In the genomic region with DNA sequence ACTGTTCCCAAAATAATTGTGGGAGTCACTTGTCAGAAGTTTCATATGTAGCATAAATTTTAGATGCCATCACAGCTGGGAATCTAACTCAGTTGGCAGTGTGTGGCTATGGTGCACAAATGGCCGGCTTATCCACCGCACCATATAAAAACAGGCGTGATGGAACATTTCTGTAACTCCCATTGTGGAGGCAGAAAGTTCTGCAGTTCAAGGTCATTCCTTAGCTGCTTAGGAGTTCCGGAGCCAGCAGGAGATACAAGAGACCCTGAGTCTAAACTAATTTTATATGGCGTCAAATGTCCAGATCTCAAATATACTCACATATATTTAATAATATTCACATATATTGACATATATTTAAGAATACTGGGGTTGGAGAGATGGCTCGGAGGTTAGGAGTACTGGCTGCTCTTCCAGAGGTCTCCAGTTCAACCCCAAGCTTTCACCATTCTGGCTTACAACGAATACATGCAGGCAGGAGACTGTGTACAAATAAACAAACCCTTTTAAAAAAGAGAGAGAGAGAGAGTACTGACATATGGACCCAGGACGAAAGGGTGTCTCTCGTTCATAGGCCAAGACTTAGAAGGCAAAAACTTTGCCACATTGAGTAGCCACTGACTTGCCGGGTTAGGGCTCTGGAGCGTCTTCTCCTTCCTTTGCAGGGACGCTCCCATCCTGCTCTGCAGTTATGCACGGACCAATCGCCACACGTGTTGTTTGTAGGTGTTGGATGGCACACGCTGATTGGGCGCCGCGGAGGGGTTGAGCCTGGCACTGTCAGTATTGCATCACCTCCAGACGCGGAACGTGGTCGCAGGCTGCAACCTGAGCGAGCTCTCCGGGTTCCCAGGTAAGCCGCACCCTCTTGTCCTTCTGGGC, we compare ENCODE assay signal across 8 mouse cellular contexts. TPM values are rescaled to one million over a fixed set of nuclear protein-coding genes. Genes with fewer than 3 reads are reported as not detected.
DNase-seq lines count a peak whose midpoint lies in the region; ATAC-seq lines count a peak whose summit lies in the region.

A gene (plus strand): TSS at position 750 of the 882 bp plus-strand sequence.

- H3K9ac ChIP-seq in hindbrain, embryonic 11.5 days (ENCODE audit: low read depth, low read length), result peak within 1 kb of the TSS; percentile 86

- no peaks in the 10 kb centered on the region for H3K36me3 ChIP-seq in hindbrain, embryonic 11.5 days (ENCODE audit: control insufficient read depth, insufficient read depth, low read length)

- H3K4me1 ChIP-seq in hindbrain, embryonic 11.5 days (replicated peaks; ENCODE audit: control insufficient read depth, insufficient read depth, low read length), result no peaks in the 10 kb centered on the region

- DNase-seq in Muller cell, postnatal 12 days (ENCODE audit: inconsistent ontology term), result peak; percentile 96
- peak; percentile 99 for DNase-seq in cerebellum, adult 9-11 months
- peak; percentile 98 to 100 for DNase-seq in frontal cortex, adult 2 months (ENCODE audit: extremely low spot score in 1 of 2, low spot score in 1 of 2)
- peak; percentile 99 for DNase-seq in hindbrain, embryonic 11.5 days (ENCODE audit: low spot score)
- DNase-seq in layer of hippocampus, postnatal 10 days (ENCODE audit: low spot score in 2 of 2), result peak; percentile 99 to 100
- peak; percentile 99 for DNase-seq in lung, postnatal 10 days
- DNase-seq in ovary, postnatal 36 days (ENCODE audit: low spot score), result peak; percentile 97
- DNase-seq in thymus, postnatal 25 days, result peak; percentile 99

- peak; percentile 100 for ATAC-seq in hindbrain, embryonic 11.5 days (ENCODE audit: low FRiP score)

- 6% methylated on average over 26 of the region's 26 CpGs for WGBS in hindbrain, embryonic 11.5 days

- H3K4me3 ChIP-seq in hindbrain, embryonic 11.5 days (ENCODE audit: low read depth, low read length), result peak within 1 kb of the TSS; percentile 92

- peak within 1 kb of the TSS; percentile 90 for H3K4me2 ChIP-seq in hindbrain, embryonic 11.5 days (replicated peaks; ENCODE audit: low read depth, low read length)

- no peak within 1 kb of the TSS for H3K27ac ChIP-seq in hindbrain, embryonic 11.5 days (ENCODE audit: low read depth, low read length)

- no peaks in the 10 kb centered on the region for H3K9me3 ChIP-seq in hindbrain, embryonic 11.5 days (ENCODE audit: control insufficient read depth, low read length)

- H3K27me3 ChIP-seq in hindbrain, embryonic 11.5 days (ENCODE audit: control insufficient read depth, insufficient read depth, low read length), result no peaks in the 10 kb centered on the region

RNA-seq across cellular contexts. Expression of the gene that starts here (rescaled TPM):
- polyA plus RNA-seq in frontal cortex, adult 2 months (2012; rRNA removed), result 34.7 and 37.3 TPM in 2 replicates
- 100 and 111 TPM in 2 replicates for polyA plus RNA-seq in hindbrain, embryonic 11.5 days (2014; fragmentation: Nextera tagmentation; extraction: Ambion mirVana)
- 10 to 100 TPM; 64.7 to 73.0 TPM for total RNA-seq in layer of hippocampus, postnatal 10 days (2021)
